Mouse (Mus musculus): Measurements from ENCODE around the gene Lingo4. TPM values are rescaled to one million over a fixed set of nuclear protein-coding genes. Genes with fewer than 3 reads are reported as not detected.

The Lingo4 gene
- total RNA-seq, 4 experiments from 2014 or later: 0.14 to 0.37 (median 0.17) TPM; not detected in 1

Other genes starting within 250 kb of the Lingo4 start
- not detected for gene Gm10696, start 220.3 kb upstream of the Lingo4 start, total RNA-seq (2022)
- gene Gm5286, start 201.8 kb upstream of the Lingo4 start, total RNA-seq (2022): not detected
- not detected for gene Gm4778, start 134.5 kb upstream of the Lingo4 start, total RNA-seq (2022)
- gene Them4, start 88.4 kb upstream of the Lingo4 start, total RNA-seq (2022): 10 to 100 TPM; 13.2 to 15.4 (median 14.2) TPM
- not detected for gene Them5, start 56.4 kb upstream of the Lingo4 start, total RNA-seq (2022)
- under 1 TPM in 2 of 4 experiments, not detected in 2; 0.31 to 0.46 TPM for gene C2cd4d, start 36.1 kb upstream of the Lingo4 start, total RNA-seq (2022)
- 10 to 100 TPM; 36.3 to 53.0 (median 47.2) TPM for gene Rorc, start 25.7 kb upstream of the Lingo4 start, total RNA-seq (2022)
- 1 to 10 TPM; 4.5 to 7.0 (median 6.1) TPM for gene Tdrkh, start 14.8 kb downstream of the Lingo4 start, total RNA-seq (2022)
- gene Mrpl9, start 44.8 kb downstream of the Lingo4 start, total RNA-seq (2022): 10 to 100 TPM; 57.4 to 69.0 (median 61.9) TPM
- gene Oaz3, start 45.4 kb downstream of the Lingo4 start, total RNA-seq (2022): under 1 TPM in 1 of 4 experiments, not detected in 3; 0.41 TPM
- under 1 TPM in 1 of 4 experiments, not detected in 3; 0.12 TPM for gene Celf3, start 79.8 kb downstream of the Lingo4 start, total RNA-seq (2022)
- gene Riiad1, start 81.8 kb downstream of the Lingo4 start, total RNA-seq (2022): 1 to 10 TPM in 3 of 4 experiments, under 1 TPM in 1; 0.95 to 2.1 (median 1.1) TPM
- 10 to 100 TPM; 24.8 to 29.0 (median 27.0) TPM for gene Snx27, start 184.2 kb downstream of the Lingo4 start, total RNA-seq (2022)
- not detected for gene Gm10972, start 244.6 kb downstream of the Lingo4 start, total RNA-seq (2022)

All from heart, adult 8-10 months (tissue).